Mouse (Mus musculus): ENCODE results near the gene Cnih2.

The Cnih2 gene

GRCm38 (mm10) chr19:5048138-5049056, 49.9 kb downstream of the Cnih2 start:
- DNase-seq (ENCODE audit: low spot score in 2 of 2), result no peak

GRCm38 (mm10) chr19:5045531-5045930, 52.8 kb downstream of the Cnih2 start:
- DNase-seq (ENCODE audit: low spot score in 2 of 2), result no peak
